Mouse (Mus musculus) 3T3-L1 (cell line): Measurements from ENCODE around the gene 4933409G03Rik.
"Not testable (repeated sequence)": the region's sequence is repeated elsewhere in the genome, so short reads cannot be mapped to it uniquely, and the experiment has no call there.

Source experiments
- DNase-seq: peaks from one replicate; pipeline ENCODE4 v3.0.0-alpha.2; 2015; ENCODE audit warnings: low read depth, low spot score

4933409G03Rik gene

DNA sequence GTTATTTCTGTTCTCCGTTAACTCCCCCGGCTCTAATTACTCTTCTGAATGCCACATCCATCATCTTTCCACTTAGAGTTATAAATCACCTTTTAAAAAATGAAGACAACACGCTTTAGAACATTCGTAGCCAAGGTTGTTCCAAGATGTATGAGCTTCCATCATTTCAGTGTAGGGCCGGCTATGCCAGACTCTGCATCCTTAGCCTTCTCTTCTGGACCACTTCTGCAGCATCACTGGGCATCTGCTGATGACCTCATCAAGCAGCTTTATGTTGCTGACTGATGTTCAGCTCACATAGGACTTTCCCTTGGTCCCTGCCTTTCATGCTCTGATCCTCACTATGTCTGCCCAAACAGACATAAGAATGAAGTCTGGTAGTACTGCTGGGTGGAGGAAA, at the start of gene 4933409G03Rik:
Gene 4933409G03Rik, plus strand, starts transcription at position 301 of the 400 bp plus-strand sequence.
- DNase-seq: no peak

DNA sequence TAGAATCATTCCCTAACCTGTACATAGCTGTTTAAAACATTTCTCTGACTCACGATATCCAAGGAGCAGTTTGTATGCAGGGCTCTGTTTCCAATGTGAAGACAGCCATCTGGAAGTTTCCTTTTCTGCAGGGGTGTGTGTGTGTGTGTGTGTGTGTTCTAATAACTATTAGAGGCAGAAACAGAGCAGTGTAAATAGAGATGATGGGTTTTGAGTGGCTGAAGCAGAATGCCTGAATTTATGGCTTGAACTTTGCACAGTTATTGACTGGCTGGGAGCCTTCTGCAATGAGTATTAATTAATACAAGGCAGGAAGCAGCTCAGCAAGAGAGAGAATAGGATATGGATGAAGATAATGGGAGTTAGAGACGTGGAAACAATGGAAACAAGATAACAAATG, 38.0 kb upstream of the 4933409G03Rik start:
- DNase-seq: no peak

DNA sequence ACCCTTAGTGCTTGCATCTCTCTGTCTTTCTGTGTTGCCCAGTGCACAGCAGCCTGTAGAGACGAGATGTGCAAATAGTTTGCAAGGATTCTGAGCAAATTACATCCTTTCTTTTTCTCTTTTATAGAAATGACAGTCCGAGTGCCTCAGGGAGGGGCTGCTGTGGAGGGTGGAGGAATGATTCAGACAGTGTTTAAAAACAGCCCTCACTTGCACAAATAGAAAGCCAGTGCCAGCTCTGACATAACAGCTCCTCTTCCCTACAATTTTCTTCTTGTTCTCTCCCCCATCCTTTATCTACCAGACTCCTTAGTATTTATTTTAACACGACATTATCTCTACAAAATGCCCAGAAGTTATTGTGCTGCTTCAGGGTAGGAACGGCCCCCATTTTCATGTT, 21.4 kb upstream of the 4933409G03Rik start:
- no peak for DNase-seq

DNA sequence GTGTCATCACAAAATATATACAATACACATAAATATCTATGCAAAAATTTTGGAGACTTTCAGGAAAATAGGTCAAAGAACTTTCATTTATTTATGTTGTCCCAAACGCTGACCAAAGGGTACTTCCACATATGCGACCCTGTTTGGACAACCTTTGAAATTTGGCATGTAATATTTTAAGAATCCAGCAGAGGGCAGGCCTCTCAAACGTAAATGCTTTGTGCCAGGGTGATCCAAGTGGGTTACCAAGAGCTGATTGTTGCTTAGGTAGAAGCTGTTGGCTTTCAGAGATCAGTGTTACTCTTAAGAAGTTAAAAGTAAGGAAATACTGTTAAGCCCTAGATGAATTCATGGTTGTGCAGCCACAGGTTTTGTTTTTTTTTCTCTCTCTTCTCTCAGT, 18.9 kb upstream of the 4933409G03Rik start:
- peak; percentile 75 for DNase-seq

DNA sequence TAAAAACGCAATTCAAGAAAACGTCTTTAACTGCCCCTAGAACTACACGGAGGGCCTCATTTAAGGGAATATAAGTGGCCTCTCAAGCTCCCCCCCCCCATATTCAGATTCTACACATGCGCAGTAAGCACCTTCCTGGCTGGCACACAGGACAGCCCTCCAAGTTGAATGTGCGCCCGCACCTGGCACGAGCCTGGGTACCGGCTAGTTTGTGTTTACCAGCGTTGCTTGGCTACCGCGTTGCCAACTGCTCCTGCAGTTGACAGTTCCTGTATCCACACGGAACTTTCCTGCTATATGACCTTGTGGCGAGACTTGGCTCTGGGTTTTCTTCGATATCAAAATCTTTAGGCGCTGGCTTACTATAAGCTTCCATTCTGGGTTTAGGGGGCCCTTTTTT, 13.9 kb upstream of the 4933409G03Rik start:
- no peak for DNase-seq

DNA sequence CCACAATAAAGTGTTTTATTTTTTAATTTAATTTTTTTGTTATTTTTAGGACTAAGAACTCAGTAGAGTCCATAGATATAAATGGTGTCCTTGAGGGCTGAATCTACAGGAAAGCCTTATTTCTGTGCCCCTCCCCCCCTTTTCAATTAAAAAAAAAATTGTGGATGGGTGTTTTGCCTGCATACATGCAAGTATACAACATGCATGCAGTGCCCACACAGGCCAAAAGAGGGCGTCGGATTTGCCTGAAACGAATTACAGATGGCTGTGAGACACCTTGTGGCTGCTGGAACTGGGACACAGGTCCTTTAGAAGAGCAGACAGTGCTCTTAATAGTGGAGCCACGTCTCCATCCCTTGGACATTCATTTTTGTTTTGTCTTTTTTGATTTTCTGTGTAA, 9.9 kb upstream of the 4933409G03Rik start:
- peak; percentile 42 for DNase-seq

DNA sequence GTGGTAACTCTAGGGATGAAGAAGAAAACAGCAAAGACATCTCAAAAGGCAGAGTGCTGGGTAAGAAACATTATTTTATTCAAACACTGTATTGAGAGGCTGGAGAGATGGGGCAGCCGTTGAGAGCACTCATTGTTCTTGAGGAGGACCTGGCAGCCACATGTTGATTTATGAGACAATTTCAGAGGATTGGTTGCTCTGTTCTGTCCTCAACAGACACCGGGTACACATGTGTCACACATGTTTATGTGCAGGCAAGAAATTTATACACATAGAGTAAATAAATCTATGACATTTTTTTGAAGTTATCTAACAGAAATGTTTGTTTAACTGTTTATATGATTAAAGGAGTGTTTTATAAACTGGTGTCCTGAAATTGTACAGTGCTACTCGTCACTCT, 10.6 kb downstream of the 4933409G03Rik start:
- no peak for DNase-seq

DNA sequence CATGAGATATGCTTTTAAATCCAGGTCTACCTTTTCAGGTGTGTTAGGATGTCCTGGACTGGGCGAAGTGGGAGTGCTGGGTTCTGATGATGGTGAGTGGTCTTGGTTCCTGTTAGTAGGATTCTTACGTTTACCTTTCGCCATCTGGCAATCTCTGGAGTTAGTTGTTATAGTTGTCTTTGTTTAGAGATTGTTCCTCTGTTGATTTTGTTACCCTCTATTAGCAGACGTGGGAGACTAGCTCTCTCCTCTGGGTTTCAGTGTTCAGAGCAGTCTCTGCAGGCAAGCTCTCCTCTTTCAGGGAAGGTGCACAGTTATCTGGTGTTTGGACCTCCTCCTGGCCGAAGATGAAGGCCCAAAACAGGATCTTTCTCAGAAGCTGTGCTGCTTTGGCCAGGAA, 74.0 kb downstream of the 4933409G03Rik start, which contains the start of gene 4932414N04Rik:
Gene 4932414N04Rik, plus strand, starts transcription at position 301 of the 400 bp plus-strand sequence.
- not testable (repeated sequence) for DNase-seq
